Mouse (Mus musculus): ENCODE measurements around the gene Tdp2. TPM values are rescaled to one million over a fixed set of nuclear protein-coding genes. Genes with fewer than 3 reads are reported as not detected.

Tdp2 gene
- polyA plus RNA-seq, 1 experiment, result 10.5 TPM

DNA sequence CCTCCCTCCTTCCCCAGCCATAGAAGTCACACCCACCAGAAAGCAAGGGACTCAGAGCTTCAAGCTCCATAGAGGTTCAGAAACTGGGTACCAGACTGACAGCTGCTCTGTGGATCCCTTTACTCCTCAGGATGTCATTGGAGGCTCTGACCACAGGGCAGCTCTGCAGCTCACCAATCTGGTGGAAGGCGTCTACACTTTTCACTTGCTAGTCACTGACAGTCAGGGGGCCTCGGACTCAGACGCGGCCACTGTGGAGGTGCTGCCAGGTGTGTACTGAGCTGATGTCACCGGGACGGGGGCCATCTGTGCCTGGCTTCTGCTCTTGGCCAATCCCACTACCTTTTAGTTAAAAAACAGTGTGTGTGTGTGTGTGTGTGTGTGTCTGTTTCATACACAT, 50.9 kb downstream of the Tdp2 start:
- Histone ChIP-seq H3K36me3 (ENCODE audit: control insufficient read depth, insufficient read depth) (no peaks in the 10 kb centered on the region), H3K4me3 (ENCODE audit: insufficient read depth, poor library complexity, severe bottlenecking) (no peak overlapping the region), H3K79me2 (ENCODE audit: control insufficient read depth, insufficient read depth) (no peaks in the 10 kb centered on the region), H3K79me3 (ENCODE audit: low read depth) (no peaks in the 10 kb centered on the region), H3K27me3 (ENCODE audit: control insufficient read depth, insufficient read depth, insufficient read length) (no peaks in the 10 kb centered on the region), H3ac (ENCODE audit: control insufficient read depth, insufficient read length, low read depth) (no peak overlapping the region)
- no peak for TF ChIP-seq MAX (IDR thresholded peaks at IDR 0.05)

DNA sequence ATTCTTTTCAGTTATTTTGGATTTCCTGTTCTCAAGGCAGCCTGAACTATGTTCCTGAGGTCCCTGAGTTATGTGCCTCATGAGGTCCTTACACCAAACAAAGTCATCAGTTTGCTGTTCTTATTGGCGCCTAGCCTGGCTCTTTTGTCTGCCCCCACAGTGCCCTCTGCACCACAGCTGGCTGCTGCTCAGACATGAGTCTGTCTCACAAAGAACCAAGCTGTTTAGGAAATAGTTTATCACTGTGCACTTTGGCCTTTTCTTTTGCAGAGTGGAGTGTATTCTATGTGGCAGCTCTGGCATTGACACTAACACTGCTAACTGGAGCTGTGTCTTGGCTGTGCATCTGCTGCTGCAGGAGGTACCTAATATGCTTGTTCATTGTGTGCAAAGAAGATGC, 58.1 kb downstream of the Tdp2 start:
- Histone ChIP-seq H3K79me2 (ENCODE audit: control insufficient read depth, insufficient read depth) (no peaks in the 10 kb centered on the region), H3K36me3 (ENCODE audit: control insufficient read depth, insufficient read depth) (no peaks in the 10 kb centered on the region), H3K4me3 (ENCODE audit: insufficient read depth, poor library complexity, severe bottlenecking) (no peak overlapping the region), H3ac (ENCODE audit: control insufficient read depth, insufficient read length, low read depth) (no peak overlapping the region), H3K79me3 (ENCODE audit: low read depth) (no peaks in the 10 kb centered on the region), H3K27me3 (ENCODE audit: control insufficient read depth, insufficient read depth, insufficient read length) (no peaks in the 10 kb centered on the region)
- TF ChIP-seq MAX (IDR thresholded peaks at IDR 0.05), result no peak
- no peak for TF ChIP-seq CEBPB (IDR thresholded peaks at IDR 0.05; ENCODE audit: low read depth)
- TF ChIP-seq CTCF (IDR thresholded peaks at IDR 0.05; ENCODE audit: control insufficient read depth, insufficient read depth, insufficient read length), result no peak
- no peak for TF ChIP-seq FOSL1 (IDR thresholded peaks at IDR 0.05; ENCODE audit: insufficient read depth, low read length, poor library complexity, severe bottlenecking)
- no peak for TF ChIP-seq USF1 (IDR thresholded peaks at IDR 0.05; ENCODE audit: low read depth)
- no peak for TF ChIP-seq MYOG (IDR thresholded peaks at IDR 0.05; ENCODE audit: control insufficient read depth, extremely low read depth, insufficient read length)
- TF ChIP-seq MYOD1 (IDR thresholded peaks at IDR 0.05; ENCODE audit: control insufficient read depth, insufficient read length, low read depth), result no peak

Other genes starting within 250 kb of the Tdp2 start
- 0.23 TPM for gene Ripor2, start 249.5 kb upstream of the Tdp2 start, polyA plus RNA-seq (2012; fragmentation: generic; extraction: Trizol)
- not detected for gene Armh2, start 90.4 kb upstream of the Tdp2 start, polyA plus RNA-seq (2012; fragmentation: generic; extraction: Trizol)
- gene Gmnn, start 69.8 kb upstream of the Tdp2 start, polyA plus RNA-seq (2012; fragmentation: generic; extraction: Trizol), result 45.7 TPM
- gene BC005537, start 30.0 kb upstream of the Tdp2 start, polyA plus RNA-seq (2012; fragmentation: generic; extraction: Trizol), result 28.3 TPM
- 44.4 TPM for gene Acot13, start 139 bp upstream of the Tdp2 start, polyA plus RNA-seq (2012; fragmentation: generic; extraction: Trizol)
- 0.02 TPM for gene D130043K22Rik, start 13.5 kb downstream of the Tdp2 start, polyA plus RNA-seq (2012; fragmentation: generic; extraction: Trizol)
- 1.1 TPM for gene Aldh5a1, start 106.0 kb downstream of the Tdp2 start, polyA plus RNA-seq (2012; fragmentation: generic; extraction: Trizol)
- 0.02 TPM for gene Gpld1, start 111.5 kb downstream of the Tdp2 start, polyA plus RNA-seq (2012; fragmentation: generic; extraction: Trizol)
- 9.5 TPM for gene Mrs2, start 188.7 kb downstream of the Tdp2 start, polyA plus RNA-seq (2012; fragmentation: generic; extraction: Trizol)
- not detected for gene Dcdc2a, start 224.3 kb downstream of the Tdp2 start, polyA plus RNA-seq (2012; fragmentation: generic; extraction: Trizol)

All from C2C12 (cell line).